Mouse (Mus musculus): Measurements from ENCODE around the gene Camsap1. TPM values are rescaled to one million over a fixed set of nuclear protein-coding genes. Genes with fewer than 3 reads are reported as not detected.

Camsap1 gene
- polyA plus RNA-seq, 1 experiment from 2014 or later: 46.8 TPM

DNA sequence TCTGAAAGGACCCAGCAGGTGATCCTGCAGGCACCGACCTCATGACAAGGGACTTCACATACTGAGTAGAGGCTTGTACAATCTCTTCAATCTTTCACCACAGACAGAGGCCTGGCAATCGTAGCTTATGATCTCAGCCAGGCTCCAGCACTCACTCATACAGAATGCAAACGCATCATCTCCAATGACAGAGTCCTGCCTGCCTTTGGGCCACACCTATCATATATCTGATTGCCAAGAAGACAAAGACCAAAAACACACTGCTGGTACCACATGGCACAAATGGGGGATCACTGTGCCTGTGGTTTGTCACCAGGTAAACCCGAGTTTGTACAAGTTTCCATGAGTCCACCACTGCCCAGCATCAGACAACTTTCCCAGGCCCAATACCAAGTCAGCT is 34.2 kb upstream of the Camsap1 start:
- Histone ChIP-seq H3K36me3 (ENCODE audit: control insufficient read depth, insufficient read depth, low read length) (no peaks in the 10 kb centered on the region), H3K9ac (ENCODE audit: low read length) (no peak overlapping the region), H3K27ac (ENCODE audit: low read depth, low read length) (no peak overlapping the region), H3K4me1 (ENCODE audit: control insufficient read depth, insufficient read depth, low read length) (peaks cover 12% of the 10 kb centered on the region), H3K27me3 (ENCODE audit: control insufficient read depth, insufficient read depth, low read length) (no peaks in the 10 kb centered on the region), H3K4me2 (no peak overlapping the region), H3K4me3 (ENCODE audit: low read depth, low read length) (no peak overlapping the region), H3K9me3 (ENCODE audit: control insufficient read depth, low read length) (no peaks in the 10 kb centered on the region)
- DNase-seq (ENCODE audit: low spot score, missing footprints): no peak
- WGBS: 82% methylated on average over 4 of the region's 4 CpGs
- no peak for ATAC-seq (ENCODE audit: low FRiP score)

DNA sequence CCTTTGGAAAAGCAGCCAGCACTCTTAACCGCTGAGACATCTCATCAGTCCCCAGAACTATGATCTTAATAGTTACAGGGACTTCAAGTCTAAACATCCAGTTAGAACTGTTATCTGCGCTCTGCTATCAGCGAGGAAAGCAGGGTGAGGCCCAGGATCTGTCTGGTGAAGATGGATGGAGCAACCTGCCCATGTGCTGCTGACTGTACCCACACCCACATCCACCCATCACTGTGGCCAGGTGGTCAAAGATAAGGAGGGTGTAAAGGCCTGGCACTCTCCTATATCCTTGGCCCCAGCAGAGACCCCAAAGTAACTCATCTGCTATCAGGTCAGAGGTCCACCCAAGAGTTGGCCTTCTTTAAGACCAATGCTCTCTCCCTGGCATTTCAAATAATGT is 30.6 kb upstream of the Camsap1 start:
- H3K36me3 ChIP-seq (ENCODE audit: control insufficient read depth, insufficient read depth, low read length): peaks cover 7% of the 10 kb centered on the region
- H3K27ac ChIP-seq (ENCODE audit: low read depth, low read length): no peak overlapping the region
- ATAC-seq (ENCODE audit: low FRiP score) (no peak), DNase-seq (ENCODE audit: low spot score, missing footprints) (no peak)
- no peak overlapping the region for H3K4me3 ChIP-seq (ENCODE audit: low read depth, low read length)
- H3K4me1 ChIP-seq (ENCODE audit: control insufficient read depth, insufficient read depth, low read length): no peaks in the 10 kb centered on the region
- no peaks in the 10 kb centered on the region for H3K27me3 ChIP-seq (ENCODE audit: control insufficient read depth, insufficient read depth, low read length)
- no peaks in the 10 kb centered on the region for H3K9me3 ChIP-seq (ENCODE audit: control insufficient read depth, low read length)
- 96% methylated on average over 3 of the region's 3 CpGs for WGBS
- no peak overlapping the region for H3K9ac ChIP-seq (ENCODE audit: low read length)
- H3K4me2 ChIP-seq: no peak overlapping the region

DNA sequence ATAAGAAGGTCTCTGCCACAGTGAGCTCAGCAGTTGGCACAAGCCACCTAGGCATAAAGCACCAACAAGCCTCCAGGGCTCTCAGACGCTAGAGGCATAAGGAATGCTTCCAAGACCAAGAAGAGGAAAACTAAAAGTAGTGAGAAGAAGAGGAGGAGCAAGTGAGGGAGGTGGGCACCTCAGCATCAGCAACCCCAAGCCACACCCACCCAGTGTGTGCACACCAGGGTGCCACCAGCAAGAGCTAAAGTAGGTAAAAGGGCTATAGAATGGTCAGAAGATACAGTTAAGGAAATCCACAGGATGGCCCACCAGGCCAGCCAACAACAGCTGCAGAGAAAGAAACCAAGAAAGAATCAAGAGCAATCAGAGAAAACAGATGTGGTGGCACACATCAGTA is 28.3 kb upstream of the Camsap1 start:
- WGBS: 67% methylated on average over 1 of the region's 1 CpGs

DNA sequence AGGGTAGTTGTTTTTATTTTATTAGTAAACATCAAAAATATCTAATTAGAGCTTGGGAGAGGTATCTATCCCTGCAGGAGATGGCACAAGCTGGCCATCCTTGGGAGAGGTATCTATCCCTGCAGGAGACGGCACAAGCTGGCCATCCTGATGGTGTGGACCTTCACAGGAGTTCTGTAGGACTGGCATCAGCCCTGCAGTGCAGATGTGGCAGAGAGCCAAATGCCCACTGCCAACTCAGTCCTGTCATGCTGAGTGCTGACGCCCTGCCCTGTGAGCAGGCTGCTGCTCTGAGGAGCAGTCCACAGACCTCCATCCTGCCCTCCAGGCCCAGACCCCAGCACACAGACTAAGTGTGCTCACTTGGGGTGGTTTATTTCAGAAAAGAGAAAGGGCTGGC is 18.9 kb upstream of the Camsap1 start:
- H3K4me3 ChIP-seq (ENCODE audit: low read depth, low read length): no peak overlapping the region
- H3K9ac ChIP-seq (ENCODE audit: low read length): no peak overlapping the region
- peaks cover 14% of the 10 kb centered on the region for H3K36me3 ChIP-seq (ENCODE audit: control insufficient read depth, insufficient read depth, low read length)
- no peaks in the 10 kb centered on the region for H3K27me3 ChIP-seq (ENCODE audit: control insufficient read depth, insufficient read depth, low read length)
- WGBS: 95% methylated on average over 2 of the region's 2 CpGs
- no peaks in the 10 kb centered on the region for H3K9me3 ChIP-seq (ENCODE audit: control insufficient read depth, low read length)
- H3K4me1 ChIP-seq (ENCODE audit: control insufficient read depth, insufficient read depth, low read length): no peaks in the 10 kb centered on the region
- ATAC-seq (ENCODE audit: low FRiP score) (no peak), DNase-seq (ENCODE audit: low spot score, missing footprints) (no peak)
- H3K27ac ChIP-seq (ENCODE audit: low read depth, low read length): no peak overlapping the region
- H3K4me2 ChIP-seq: no peak overlapping the region

More for the DNA sequence above, 28.3 kb upstream of the Camsap1 start:
- DNase-seq (ENCODE audit: low spot score, missing footprints) (no peak), ATAC-seq (ENCODE audit: low FRiP score) (no peak)
- Histone ChIP-seq H3K9me3 (ENCODE audit: control insufficient read depth, low read length) (no peaks in the 10 kb centered on the region), H3K27me3 (ENCODE audit: control insufficient read depth, insufficient read depth, low read length) (no peaks in the 10 kb centered on the region), H3K4me3 (ENCODE audit: low read depth, low read length) (no peak overlapping the region), H3K4me1 (ENCODE audit: control insufficient read depth, insufficient read depth, low read length) (no peaks in the 10 kb centered on the region), H3K4me2 (no peak overlapping the region), H3K27ac (ENCODE audit: low read depth, low read length) (no peak overlapping the region), H3K36me3 (ENCODE audit: control insufficient read depth, insufficient read depth, low read length) (peaks cover 9% of the 10 kb centered on the region), H3K9ac (ENCODE audit: low read length) (no peak overlapping the region)

DNA sequence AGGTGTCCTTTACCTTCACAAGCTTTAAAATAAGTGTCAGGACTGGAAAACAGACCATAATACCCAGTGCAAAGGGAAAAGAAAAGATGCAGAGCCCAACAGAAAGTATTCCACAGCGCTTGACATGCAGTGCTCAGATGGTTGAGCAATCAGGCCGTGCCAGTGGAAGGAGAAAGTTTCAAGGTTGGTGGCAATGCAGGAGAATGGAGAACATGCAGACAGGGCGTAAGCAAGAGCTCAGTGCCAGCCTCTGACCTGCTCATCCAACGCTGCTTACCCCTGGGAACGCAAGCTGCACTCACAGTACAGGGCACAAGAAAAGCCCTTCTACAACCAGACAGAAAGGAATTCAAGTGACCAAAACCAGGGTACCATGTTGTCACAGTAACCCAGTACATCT is 18.1 kb upstream of the Camsap1 start:
- DNase-seq (ENCODE audit: low spot score, missing footprints) (no peak), ATAC-seq (ENCODE audit: low FRiP score) (no peak)
- no peak overlapping the region for H3K4me3 ChIP-seq (ENCODE audit: low read depth, low read length)
- H3K9me3 ChIP-seq (ENCODE audit: control insufficient read depth, low read length): no peaks in the 10 kb centered on the region
- H3K36me3 ChIP-seq (ENCODE audit: control insufficient read depth, insufficient read depth, low read length): peaks cover 9% of the 10 kb centered on the region
- 95% methylated on average over 5 of the region's 5 CpGs for whole genome bisulfite sequencing
- H3K9ac ChIP-seq (ENCODE audit: low read length): no peak overlapping the region
- no peaks in the 10 kb centered on the region for H3K27me3 ChIP-seq (ENCODE audit: control insufficient read depth, insufficient read depth, low read length)
- no peak overlapping the region for H3K27ac ChIP-seq (ENCODE audit: low read depth, low read length)
- no peaks in the 10 kb centered on the region for H3K4me1 ChIP-seq (ENCODE audit: control insufficient read depth, insufficient read depth, low read length)
- H3K4me2 ChIP-seq: no peak overlapping the region

DNA sequence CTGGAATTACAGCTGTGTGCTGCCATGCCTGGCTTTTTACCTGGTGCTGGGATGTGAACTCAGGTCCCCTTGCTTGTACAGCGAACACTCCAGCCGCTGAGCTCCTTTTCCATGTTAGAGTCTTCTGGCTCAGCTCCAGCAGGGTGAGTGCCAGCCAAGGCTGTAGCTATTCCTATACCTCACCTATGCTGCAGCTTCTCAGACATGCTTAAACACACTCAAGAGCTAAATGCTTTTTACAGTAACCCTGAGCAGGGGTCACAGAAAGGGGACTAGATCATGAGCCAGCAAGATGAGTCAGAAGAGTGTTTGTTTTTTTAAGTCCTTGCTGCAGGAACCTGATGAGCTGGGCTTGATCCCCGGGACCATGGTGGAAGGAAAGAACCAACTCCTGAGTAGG is 14.6 kb upstream of the Camsap1 start:
- no peak for ATAC-seq (ENCODE audit: low FRiP score)
- Histone ChIP-seq H3K27ac (ENCODE audit: low read depth, low read length) (no peak overlapping the region), H3K27me3 (ENCODE audit: control insufficient read depth, insufficient read depth, low read length) (no peaks in the 10 kb centered on the region), H3K9ac (ENCODE audit: low read length) (no peak overlapping the region), H3K9me3 (ENCODE audit: control insufficient read depth, low read length) (no peaks in the 10 kb centered on the region), H3K36me3 (ENCODE audit: control insufficient read depth, insufficient read depth, low read length) (peaks cover 7% of the 10 kb centered on the region), H3K4me3 (ENCODE audit: low read depth, low read length) (no peak overlapping the region), H3K4me1 (ENCODE audit: control insufficient read depth, insufficient read depth, low read length) (no peaks in the 10 kb centered on the region), H3K4me2 (no peak overlapping the region)
- WGBS: 96% methylated on average over 3 of the region's 3 CpGs
- DNase-seq (ENCODE audit: low spot score, missing footprints): no peak

DNA sequence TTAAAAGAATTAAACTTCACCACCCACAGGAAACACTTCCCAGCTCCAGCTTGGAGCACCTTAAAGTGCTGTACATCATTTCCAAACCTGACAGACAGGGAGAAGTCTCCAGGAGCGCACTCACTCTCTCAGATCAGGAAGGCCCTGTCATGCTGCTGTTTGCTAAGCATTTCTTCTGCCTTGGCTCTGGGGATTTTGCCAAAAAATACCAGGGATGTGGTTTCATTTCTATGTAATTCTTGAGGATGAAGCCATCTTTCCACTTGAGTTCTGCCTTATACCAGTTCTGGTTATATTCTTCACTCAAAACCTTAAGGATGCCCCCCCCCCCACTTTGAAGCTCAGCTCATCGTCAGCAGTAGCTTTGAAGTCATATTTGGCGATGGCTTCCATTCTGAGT is 11.7 kb upstream of the Camsap1 start:
- no peak overlapping the region for H3K4me3 ChIP-seq (ENCODE audit: low read depth, low read length)
- H3K27me3 ChIP-seq (ENCODE audit: control insufficient read depth, insufficient read depth, low read length): no peaks in the 10 kb centered on the region
- no peaks in the 10 kb centered on the region for H3K9me3 ChIP-seq (ENCODE audit: control insufficient read depth, low read length)
- no peak overlapping the region for H3K27ac ChIP-seq (ENCODE audit: low read depth, low read length)
- no peak overlapping the region for H3K9ac ChIP-seq (ENCODE audit: low read length)
- WGBS: 92% methylated on average over 3 of the region's 3 CpGs
- H3K36me3 ChIP-seq (ENCODE audit: control insufficient read depth, insufficient read depth, low read length): peaks cover 7% of the 10 kb centered on the region
- no peaks in the 10 kb centered on the region for H3K4me1 ChIP-seq (ENCODE audit: control insufficient read depth, insufficient read depth, low read length)
- DNase-seq (ENCODE audit: low spot score, missing footprints): no peak
- no peak overlapping the region for H3K4me2 ChIP-seq
- ATAC-seq (ENCODE audit: low FRiP score): no peak

DNA sequence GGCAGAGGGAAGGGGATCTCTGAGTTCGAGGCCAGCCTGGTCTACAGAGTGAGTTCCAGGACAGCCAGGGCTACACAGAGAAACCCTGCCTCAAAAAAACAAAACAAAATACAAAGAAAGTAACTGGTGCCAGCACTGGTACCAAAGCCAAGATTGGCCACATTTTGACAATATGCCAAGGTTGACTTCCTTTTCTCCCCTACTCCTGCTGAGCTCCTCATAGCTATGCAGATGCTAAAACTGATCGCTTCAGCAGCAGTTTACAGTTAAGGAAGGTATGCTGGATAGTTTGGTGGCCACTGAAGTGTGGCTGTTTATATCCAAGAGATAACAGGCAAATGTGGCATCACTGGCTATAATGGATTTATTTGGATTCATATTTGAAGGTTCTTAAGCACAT is 9.2 kb upstream of the Camsap1 start:
- no peaks in the 10 kb centered on the region for H3K4me1 ChIP-seq (ENCODE audit: control insufficient read depth, insufficient read depth, low read length)
- H3K27me3 ChIP-seq (ENCODE audit: control insufficient read depth, insufficient read depth, low read length): no peaks in the 10 kb centered on the region
- DNase-seq (ENCODE audit: low spot score, missing footprints): no peak
- H3K4me3 ChIP-seq (ENCODE audit: low read depth, low read length): no peak overlapping the region
- no peak overlapping the region for H3K4me2 ChIP-seq
- no peak overlapping the region for H3K27ac ChIP-seq (ENCODE audit: low read depth, low read length)
- WGBS: 69% methylated on average over 2 of the region's 2 CpGs
- no peaks in the 10 kb centered on the region for H3K36me3 ChIP-seq (ENCODE audit: control insufficient read depth, insufficient read depth, low read length)
- ATAC-seq (ENCODE audit: low FRiP score): no peak
- no peak overlapping the region for H3K9ac ChIP-seq (ENCODE audit: low read length)
- no peaks in the 10 kb centered on the region for H3K9me3 ChIP-seq (ENCODE audit: control insufficient read depth, low read length)

DNA sequence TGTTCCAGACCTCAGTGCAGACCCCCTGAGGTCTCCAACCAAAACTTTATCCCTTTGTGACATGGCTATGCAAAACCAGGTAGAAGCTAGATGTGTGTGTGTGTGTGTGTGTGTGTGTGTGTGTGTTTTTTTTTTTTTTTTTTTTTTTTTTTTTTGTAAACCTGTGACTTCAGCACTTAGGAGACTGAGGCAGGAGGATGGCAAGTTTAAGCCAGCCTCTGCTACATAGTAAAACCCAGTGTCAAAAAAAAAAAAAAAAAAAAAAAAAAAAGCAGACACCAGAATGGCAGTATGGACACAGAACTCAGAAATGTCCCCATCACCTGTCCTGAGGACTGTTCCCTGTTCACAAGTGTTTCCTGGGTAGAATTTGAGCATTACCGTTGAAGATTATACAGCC is 6.6 kb upstream of the Camsap1 start:
- H3K36me3 ChIP-seq (ENCODE audit: control insufficient read depth, insufficient read depth, low read length): no peaks in the 10 kb centered on the region
- H3K4me1 ChIP-seq (ENCODE audit: control insufficient read depth, insufficient read depth, low read length): no peaks in the 10 kb centered on the region
- H3K4me3 ChIP-seq (ENCODE audit: low read depth, low read length): no peak overlapping the region
- no peak overlapping the region for H3K27ac ChIP-seq (ENCODE audit: low read depth, low read length)
- no peak for DNase-seq (ENCODE audit: low spot score, missing footprints)
- H3K9ac ChIP-seq (ENCODE audit: low read length): no peak overlapping the region
- no peaks in the 10 kb centered on the region for H3K9me3 ChIP-seq (ENCODE audit: control insufficient read depth, low read length)
- WGBS: 97% methylated on average over 1 of the region's 1 CpGs
- H3K4me2 ChIP-seq: no peak overlapping the region
- no peaks in the 10 kb centered on the region for H3K27me3 ChIP-seq (ENCODE audit: control insufficient read depth, insufficient read depth, low read length)
- ATAC-seq (ENCODE audit: low FRiP score): no peak

DNA sequence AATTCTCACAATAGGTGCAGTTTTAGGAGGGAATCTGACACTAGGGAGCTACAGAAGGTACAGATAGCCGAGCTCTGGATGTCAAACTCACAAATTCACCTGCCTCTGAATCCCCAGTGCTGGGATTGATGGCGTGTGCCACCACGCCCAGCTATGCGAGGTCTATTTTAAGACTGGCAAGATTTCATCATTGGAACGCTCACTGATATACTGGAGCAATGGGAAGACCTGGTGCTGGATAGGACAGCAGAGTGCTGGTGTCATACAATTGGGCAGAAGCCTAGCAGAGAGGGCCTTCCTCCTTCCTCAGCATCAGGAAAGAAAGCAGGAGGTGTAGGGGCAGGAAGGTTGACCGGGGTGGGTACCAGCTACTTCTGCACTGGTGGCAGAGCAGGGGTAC is 4.7 kb upstream of the Camsap1 start:
- Histone ChIP-seq H3K9me3 (ENCODE audit: control insufficient read depth, low read length) (no peaks in the 10 kb centered on the region), H3K4me3 (ENCODE audit: low read depth, low read length) (no peak overlapping the region), H3K4me2 (no peak overlapping the region), H3K36me3 (ENCODE audit: control insufficient read depth, insufficient read depth, low read length) (no peaks in the 10 kb centered on the region), H3K27me3 (ENCODE audit: control insufficient read depth, insufficient read depth, low read length) (no peaks in the 10 kb centered on the region), H3K4me1 (ENCODE audit: control insufficient read depth, insufficient read depth, low read length) (peaks cover 4% of the 10 kb centered on the region; the same call in 1 of the 2 replicates), H3K9ac (ENCODE audit: low read length) (no peak overlapping the region), H3K27ac (ENCODE audit: low read depth, low read length) (no peak overlapping the region)
- ATAC-seq (ENCODE audit: low FRiP score) (no peak), DNase-seq (ENCODE audit: low spot score, missing footprints) (no peak)
- 87% methylated on average over 6 of the region's 6 CpGs for WGBS

All from midbrain, embryonic 11.5 days (tissue).